Mouse (Mus musculus) neural tube, embryonic 13.5 days (tissue): Measurements from ENCODE around the gene Fmn2. TPM values are rescaled to one million over a fixed set of nuclear protein-coding genes. Genes with fewer than 3 reads are reported as not detected.

Experiments used
- ATAC-seq: fragments of 200-750 bp; cut with Nextera tagmentation; 2 replicates; pipeline ENCODE4 v1.8.0; 2017; ENCODE audit warnings: low read depth, mild to moderate bottlenecking, moderate TSS enrichment, moderate library complexity
- H3K27ac ChIP-seq: fragments of 300-500 bp; sonication (generic); replicated peaks from 2 replicates; pipeline ENCODE4 v1.5.1; 2015; ENCODE audit warnings: moderate library complexity, mild to moderate bottlenecking, inconsistent platforms
- H3K27me3 ChIP-seq: fragments of 300-500 bp; sonication (generic); 2 replicates; pipeline ENCODE4 v1.6.1; 2015; ENCODE audit warnings: mild to moderate bottlenecking, inconsistent platforms
- H3K36me3 ChIP-seq: fragments of 300-500 bp; sonication (generic); 2 replicates; pipeline ENCODE4 v1.6.1; 2015; ENCODE audit warnings: mild to moderate bottlenecking, inconsistent platforms
- H3K4me1 ChIP-seq: fragments of 300-500 bp; sonication (generic); replicated peaks from 2 replicates; pipeline ENCODE4 v1.6.1; 2015; ENCODE audit warnings: inconsistent platforms
- H3K4me2 ChIP-seq: fragments of 300-500 bp; sonication (generic); 2 replicates; pipeline ENCODE4 v1.6.1; 2015; ENCODE audit warnings: inconsistent platforms, mild to moderate bottlenecking, moderate library complexity
- H3K4me3 ChIP-seq: fragments of 300-500 bp; sonication (generic); 2 replicates; pipeline ENCODE4 v1.5.1; 2015; ENCODE audit warnings: mild to moderate bottlenecking, inconsistent platforms
- H3K9ac ChIP-seq: fragments of 300-500 bp; sonication (generic); 2 replicates; pipeline ENCODE4 v1.6.1; 2015; ENCODE audit warnings: moderate library complexity, mild to moderate bottlenecking, inconsistent platforms
- H3K9me3 ChIP-seq: fragments of 300-500 bp; sonication (generic); 2 replicates; pipeline ENCODE4 v1.6.1; 2016; ENCODE audit warnings: inconsistent platforms
- WGBS: fragments of 180-500 bp; shearing (Covaris S2); methylation state at CpG from one replicate; pipeline ENCODE4 v1.1.7; 2015; 5-methylcytosine and 5-hydroxymethylcytosine counted together
- polyA plus RNA-seq: library from polyadenylated mRNA; unstranded; fragments of >200 nt; fragmentation: Nextera tagmentation; extraction: Ambion mirVana; gene quantifications from 2 replicates; pipeline ENCODE4 v1.2.1, GENCODE M21; 2015

Fmn2 gene
- polyA plus RNA-seq, 1 experiment from 2014 or later, result 8.5 TPM

- H3K4me2 ChIP-seq, result no peak overlapping the region
- no peaks in the 10 kb centered on the region for H3K9me3 ChIP-seq
- no peaks in the 10 kb centered on the region for H3K27me3 ChIP-seq
- WGBS, result 55% methylated on average over 6 of the region's 6 CpGs
- no peak overlapping the region for H3K9ac ChIP-seq
- no peak overlapping the region for H3K27ac ChIP-seq
- ATAC-seq, result no peak
- H3K4me1 ChIP-seq, result no peaks in the 10 kb centered on the region
- H3K36me3 ChIP-seq, result no peaks in the 10 kb centered on the region
- no peak overlapping the region for H3K4me3 ChIP-seq
These were observed 136.0 kb downstream of the Fmn2 start for GRCm38 (mm10) chr1:174637564-174638085.

GRCm38 (mm10) chr1:174640901-174641300, 139.3 kb downstream of the Fmn2 start:
- Histone ChIP-seq H3K27me3 (no peaks in the 10 kb centered on the region), H3K9ac (no peak overlapping the region), H3K4me1 (peaks cover 10% of the 10 kb centered on the region), H3K4me2 (no peak overlapping the region), H3K36me3 (no peaks in the 10 kb centered on the region), H3K9me3 (no peaks in the 10 kb centered on the region), H3K4me3 (no peak overlapping the region), H3K27ac (no peak overlapping the region)
- WGBS, result 88% methylated on average over 1 of the region's 1 CpGs
- ATAC-seq, result no peak

- Histone ChIP-seq H3K27me3 (no peaks in the 10 kb centered on the region), H3K9ac (no peak overlapping the region), H3K4me3 (no peak overlapping the region), H3K36me3 (no peaks in the 10 kb centered on the region), H3K27ac (no peak overlapping the region), H3K4me1 (peaks cover 10% of the 10 kb centered on the region), H3K4me2 (no peak overlapping the region), H3K9me3 (no peaks in the 10 kb centered on the region)
- WGBS, result 39% methylated on average over 5 of the region's 5 CpGs
- no peak for ATAC-seq
These were observed 141.9 kb downstream of the Fmn2 start for GRCm38 (mm10) chr1:174643431-174644010.

GRCm38 (mm10) chr1:174649421-174649826, 147.8 kb downstream of the Fmn2 start:
- no peaks in the 10 kb centered on the region for H3K27me3 ChIP-seq

GRCm38 (mm10) chr1:174654565-174654964, 152.9 kb downstream of the Fmn2 start:
- Histone ChIP-seq H3K27ac (no peak overlapping the region; the same call in 1 of the 2 replicates), H3K4me3 (no peak overlapping the region), H3K4me2 (no peak overlapping the region), H3K9me3 (no peaks in the 10 kb centered on the region), H3K9ac (no peak overlapping the region), H3K27me3 (no peaks in the 10 kb centered on the region), H3K4me1 (peaks cover 10% of the 10 kb centered on the region), H3K36me3 (no peaks in the 10 kb centered on the region)
- WGBS, result 67% methylated on average over 5 of the region's 5 CpGs
- no peak for ATAC-seq

More at GRCm38 (mm10) chr1:174649421-174649826, 147.8 kb downstream of the Fmn2 start:
- H3K9ac ChIP-seq, result no peak overlapping the region
- ATAC-seq, result no peak
- no peak overlapping the region for H3K27ac ChIP-seq
- 42% methylated on average over 11 of the region's 11 CpGs for WGBS
- no peak overlapping the region for H3K4me2 ChIP-seq
- H3K4me1 ChIP-seq, result 0 out of 2 replicates have a peak, but pooled peaks cover 4% of the 10 kb centered on the region
- no peaks in the 10 kb centered on the region for H3K9me3 ChIP-seq
- H3K4me3 ChIP-seq, result no peak overlapping the region
- no peaks in the 10 kb centered on the region for H3K36me3 ChIP-seq

GRCm38 (mm10) chr1:174655354-174655753, 153.7 kb downstream of the Fmn2 start:
- Histone ChIP-seq H3K4me3 (no peak overlapping the region), H3K36me3 (no peaks in the 10 kb centered on the region), H3K4me1 (peaks cover 9% of the 10 kb centered on the region), H3K9me3 (no peaks in the 10 kb centered on the region), H3K4me2 (no peak overlapping the region), H3K27me3 (no peaks in the 10 kb centered on the region), H3K9ac (no peak overlapping the region), H3K27ac (no peak overlapping the region)
- no peak for ATAC-seq
- WGBS, result 58% methylated on average over 9 of the region's 9 CpGs

GRCm38 (mm10) chr1:174656554-174656953, 154.9 kb downstream of the Fmn2 start:
- Histone ChIP-seq H3K9ac (no peak overlapping the region), H3K27me3 (no peaks in the 10 kb centered on the region), H3K4me1 (peaks cover 9% of the 10 kb centered on the region), H3K4me2 (no peak overlapping the region), H3K27ac (no peak overlapping the region), H3K9me3 (no peaks in the 10 kb centered on the region), H3K4me3 (no peak overlapping the region), H3K36me3 (no peaks in the 10 kb centered on the region)
- 91% methylated on average over 4 of the region's 4 CpGs for WGBS
- ATAC-seq, result no peak

- no peaks in the 10 kb centered on the region for H3K9me3 ChIP-seq
- H3K36me3 ChIP-seq, result no peaks in the 10 kb centered on the region
- ATAC-seq, result no peak
- H3K27me3 ChIP-seq, result no peaks in the 10 kb centered on the region
- no peak overlapping the region for H3K4me3 ChIP-seq
- H3K4me1 ChIP-seq, result peaks cover 7% of the 10 kb centered on the region
- 88% methylated on average over 12 of the region's 12 CpGs for WGBS
- no peak overlapping the region for H3K9ac ChIP-seq
- H3K4me2 ChIP-seq, result no peak overlapping the region
- H3K27ac ChIP-seq, result no peak overlapping the region
These were observed 158.0 kb downstream of the Fmn2 start for GRCm38 (mm10) chr1:174659459-174660223.

GRCm38 (mm10) chr1:174665116-174665515, 163.5 kb downstream of the Fmn2 start:
- Histone ChIP-seq H3K4me1 (0 out of 2 replicates have a peak, but pooled peaks cover 3% of the 10 kb centered on the region), H3K27ac (no peak overlapping the region), H3K9ac (no peak overlapping the region), H3K4me3 (no peak overlapping the region), H3K4me2 (no peak overlapping the region), H3K36me3 (no peaks in the 10 kb centered on the region), H3K9me3 (no peaks in the 10 kb centered on the region), H3K27me3 (no peaks in the 10 kb centered on the region)
- no peak for ATAC-seq

GRCm38 (mm10) chr1:174669132-174669531, 167.5 kb downstream of the Fmn2 start:
- Histone ChIP-seq H3K27ac (no peak overlapping the region), H3K4me1 (0 out of 2 replicates have a peak, but pooled peaks cover 3% of the 10 kb centered on the region), H3K27me3 (no peaks in the 10 kb centered on the region), H3K36me3 (no peaks in the 10 kb centered on the region), H3K4me3 (no peak overlapping the region), H3K9me3 (no peaks in the 10 kb centered on the region), H3K9ac (no peak overlapping the region), H3K4me2 (no peak overlapping the region)
- no peak for ATAC-seq
- 21% methylated on average over 1 of the region's 1 CpGs for whole genome bisulfite sequencing

- no peak overlapping the region for H3K4me2 ChIP-seq
- no peak overlapping the region for H3K9ac ChIP-seq
- H3K27me3 ChIP-seq, result no peaks in the 10 kb centered on the region
- WGBS, result 89% methylated on average over 8 of the region's 8 CpGs
- H3K4me3 ChIP-seq, result no peak overlapping the region
- H3K9me3 ChIP-seq, result no peaks in the 10 kb centered on the region
- H3K27ac ChIP-seq, result no peak overlapping the region
- H3K4me1 ChIP-seq, result 0 out of 2 replicates have a peak, but pooled peaks cover 3% of the 10 kb centered on the region
- no peaks in the 10 kb centered on the region for H3K36me3 ChIP-seq
- ATAC-seq, result no peak
These were observed 169.2 kb downstream of the Fmn2 start for GRCm38 (mm10) chr1:174670846-174671245.

- H3K36me3 ChIP-seq, result no peaks in the 10 kb centered on the region
- no peak for ATAC-seq
- 58% methylated on average over 8 of the region's 8 CpGs for WGBS
These were observed 173.0 kb downstream of the Fmn2 start for GRCm38 (mm10) chr1:174674586-174674985.

More at GRCm38 (mm10) chr1:174674586-174674985, 173.0 kb downstream of the Fmn2 start:
- no peaks in the 10 kb centered on the region for H3K9me3 ChIP-seq
- H3K4me2 ChIP-seq, result no peak overlapping the region
- no peak overlapping the region for H3K9ac ChIP-seq
- H3K4me3 ChIP-seq, result no peak overlapping the region
- no peak overlapping the region for H3K27ac ChIP-seq
- peaks cover 5% of the 10 kb centered on the region; the same call in 1 of the 2 replicates for H3K4me1 ChIP-seq
- H3K27me3 ChIP-seq, result no peaks in the 10 kb centered on the region
